Mouse (Mus musculus) neutrophil, adult 5-6 weeks (primary cell): ENCODE results near the gene Acp7. TPM values are rescaled to one million over a fixed set of nuclear protein-coding genes. Genes with fewer than 3 reads are reported as not detected.
A peak's percentile ranks its signal among the peaks of the same experiment; 100 is the strongest.
"Not testable (repeated sequence)": the region's sequence is repeated elsewhere in the genome, so short reads cannot be mapped to it uniquely, and the experiment has no call there.

Source experiments
- ATAC-seq: fragments of 151-379, 151-347 bp; 2 replicates; pipeline ENCODE4 v1.8.0; 2017; ENCODE audit warnings: mild to moderate bottlenecking, moderate TSS enrichment; ENCODE audit not compliant: insufficient number of reproducible peaks, poor library complexity, low FRiP score, severe bottlenecking; ENCODE audit errors: extremely low read depth
- total RNA-seq: library from RNA; stranded (forward); fragments of 200-1000 nt; gene quantifications from 2 replicates; pipeline ENCODE4 v1.2.3, GENCODE M21; 2017

The Acp7 gene
- total RNA-seq, 1 experiment from 2014 or later = not detected

DNA sequence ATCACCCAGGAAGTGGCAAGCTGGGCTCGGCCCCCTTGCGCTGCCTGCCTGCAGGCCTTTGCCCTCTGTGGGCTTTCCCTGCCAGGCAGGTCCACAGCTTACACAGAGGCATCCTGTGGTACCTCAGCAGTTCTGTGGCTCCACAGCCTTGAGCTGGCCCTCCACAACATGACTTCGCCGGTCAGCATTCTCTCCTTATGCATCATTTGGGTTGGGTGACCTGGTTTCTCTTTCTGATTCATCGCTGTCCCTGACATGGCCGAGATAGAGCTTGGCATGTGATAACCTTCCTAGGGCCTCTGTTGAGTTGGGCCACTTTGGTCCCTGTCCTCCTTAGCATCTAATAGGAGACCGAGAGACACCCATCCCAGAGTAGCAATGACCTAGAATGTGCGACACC is 25.2 kb downstream of the Acp7 start:
- no peak for ATAC-seq

DNA sequence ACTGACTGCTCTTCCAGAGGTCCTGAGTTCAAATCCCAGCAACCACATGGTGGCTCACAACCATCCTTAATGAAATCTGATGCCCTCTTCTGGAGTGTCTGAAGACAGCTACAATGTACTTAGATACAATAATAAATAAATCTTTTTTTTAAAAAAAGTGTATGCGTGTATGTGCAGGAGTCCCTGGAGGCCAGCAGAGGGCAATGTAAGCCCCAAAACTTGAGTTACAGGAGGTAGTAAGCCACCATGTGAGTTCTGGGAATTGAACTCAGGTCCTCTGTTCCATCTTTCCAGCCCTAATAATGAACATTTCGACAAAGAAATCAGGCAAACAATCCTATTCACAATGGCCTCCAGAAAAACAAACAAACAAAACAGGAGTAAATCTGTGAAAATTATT is 27.3 kb downstream of the Acp7 start:
- ATAC-seq = not testable (repeated sequence)

DNA sequence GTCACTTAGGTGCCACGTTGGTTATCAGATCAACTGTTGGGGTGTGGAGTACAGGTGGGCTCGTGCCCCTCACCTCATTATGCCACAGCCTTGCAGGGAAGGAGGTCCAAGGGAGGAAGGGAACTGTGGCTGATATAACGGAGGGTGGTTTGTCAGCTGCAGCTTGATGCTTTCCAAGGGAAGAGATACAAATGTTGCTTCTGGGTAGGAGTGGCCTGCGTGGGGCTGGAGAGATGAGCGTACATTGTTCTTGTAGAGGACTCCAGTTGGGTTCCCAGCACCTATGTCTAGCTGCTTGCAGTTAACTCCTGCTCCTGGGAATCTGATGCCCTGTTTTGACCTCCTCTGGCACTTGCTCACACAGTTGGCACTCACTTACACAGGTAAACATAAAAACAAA is 28.0 kb downstream of the Acp7 start:
- ATAC-seq = no peak

DNA sequence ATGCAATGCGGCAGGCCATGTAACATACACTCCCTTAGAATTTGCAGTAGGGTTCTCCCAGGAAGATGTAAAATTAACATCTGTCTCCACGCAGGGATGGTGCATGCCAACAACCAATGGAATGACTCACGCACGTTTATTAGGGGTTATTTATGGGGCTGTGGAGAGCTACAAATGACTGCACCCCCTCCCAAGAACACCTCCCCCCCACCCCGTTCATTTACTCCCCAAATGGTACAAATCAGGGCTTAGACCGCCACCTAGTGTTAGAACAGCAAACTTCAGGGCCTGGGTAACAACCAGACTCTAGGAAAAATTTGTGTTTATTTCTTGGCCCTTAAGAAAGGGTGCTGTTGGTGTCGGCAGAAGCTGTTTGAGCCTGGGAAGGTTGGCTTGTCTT is 29.5 kb downstream of the Acp7 start:
- no peak for ATAC-seq

DNA sequence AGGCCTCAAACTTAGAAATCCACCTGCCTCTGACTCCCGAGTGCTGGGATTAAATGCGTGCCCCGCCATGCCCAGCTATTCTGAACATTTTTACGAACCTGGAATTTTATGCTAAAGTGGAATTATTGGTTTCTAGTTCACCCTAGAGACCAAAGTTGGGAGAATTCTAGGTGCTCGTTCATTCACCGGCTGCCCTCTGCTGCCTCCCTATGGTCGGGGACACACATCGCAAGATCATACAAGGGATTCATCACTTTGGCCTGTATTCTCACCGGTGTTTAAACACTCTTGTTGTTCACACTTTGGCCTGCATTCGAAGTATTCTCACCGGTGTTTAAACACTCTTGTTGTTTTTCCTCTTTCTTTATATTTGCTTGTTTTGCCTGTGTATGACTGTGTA is 30.1 kb downstream of the Acp7 start:
- peak; percentile 55; the same call in 1 of the 2 replicates for ATAC-seq

GRCm38 (mm10) chr7:28598951-28599350 is 32.2 kb downstream of the Acp7 start:
- no peak for ATAC-seq

DNA sequence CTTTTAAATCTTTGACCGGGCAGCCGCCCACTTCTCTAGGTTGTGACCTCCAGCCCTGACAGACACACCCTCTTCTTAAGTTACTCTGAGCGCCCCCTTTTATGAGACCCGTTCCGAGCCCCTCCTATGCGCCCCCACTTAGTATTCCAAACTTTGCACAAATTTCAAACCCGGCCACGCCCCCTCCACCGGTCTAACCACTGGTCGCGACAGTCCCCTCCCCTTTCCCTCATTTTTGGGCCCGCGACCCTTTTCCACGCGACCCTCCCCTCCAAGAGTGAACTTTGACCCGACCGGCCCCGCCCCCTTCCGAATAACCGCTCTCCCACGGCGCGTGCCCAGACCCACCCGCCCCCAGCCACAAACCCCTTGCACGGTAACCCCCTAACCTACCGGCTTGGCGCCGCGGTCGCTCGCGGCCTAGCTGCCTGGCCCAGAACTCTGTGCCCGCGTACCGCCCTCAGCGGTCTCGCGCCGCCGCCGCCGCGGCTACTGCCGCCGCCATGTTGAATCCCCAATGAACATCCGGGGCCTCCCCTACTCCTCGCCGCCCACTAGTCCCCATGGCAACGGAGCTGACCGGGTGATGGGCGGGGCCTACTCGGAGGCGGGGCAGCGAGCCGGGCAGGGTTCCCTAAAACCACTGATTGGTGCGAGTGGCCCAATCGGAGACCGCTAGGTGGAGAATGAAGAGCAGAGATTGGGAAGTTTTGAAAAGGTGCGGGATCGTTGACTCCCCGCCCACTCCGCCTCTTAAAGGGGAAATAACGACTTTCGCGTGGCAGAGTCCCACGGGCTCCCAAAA is 33.3 kb downstream of the Acp7 start, which contains the start of the genes Samd4b and Pak4:
Gene Samd4b, minus strand, starts transcription at position 503 of the 805 bp plus-strand sequence.
Gene Pak4, minus strand, starts transcription at position 544 of the 805 bp plus-strand sequence.
- peak; percentile 94 for ATAC-seq

DNA sequence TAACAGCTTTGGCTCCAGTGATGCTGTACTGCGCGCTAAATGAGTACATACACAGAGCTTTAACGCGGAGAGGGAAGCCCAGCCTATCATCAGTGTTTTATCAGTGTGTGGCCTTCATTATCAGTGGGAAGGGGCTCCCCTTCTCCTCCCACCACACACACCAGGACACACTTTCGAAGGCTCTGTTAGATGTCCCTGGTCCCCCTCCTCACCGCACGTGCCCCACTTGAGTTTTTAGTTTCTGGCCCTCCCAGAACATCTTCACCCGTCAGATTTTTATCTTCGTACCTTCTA is 33.9 kb downstream of the Acp7 start:
- ATAC-seq = no peak

- no peak for ATAC-seq
Measured at GRCm38 (mm10) chr7:28596436-28597276, 34.5 kb downstream of the Acp7 start.

DNA sequence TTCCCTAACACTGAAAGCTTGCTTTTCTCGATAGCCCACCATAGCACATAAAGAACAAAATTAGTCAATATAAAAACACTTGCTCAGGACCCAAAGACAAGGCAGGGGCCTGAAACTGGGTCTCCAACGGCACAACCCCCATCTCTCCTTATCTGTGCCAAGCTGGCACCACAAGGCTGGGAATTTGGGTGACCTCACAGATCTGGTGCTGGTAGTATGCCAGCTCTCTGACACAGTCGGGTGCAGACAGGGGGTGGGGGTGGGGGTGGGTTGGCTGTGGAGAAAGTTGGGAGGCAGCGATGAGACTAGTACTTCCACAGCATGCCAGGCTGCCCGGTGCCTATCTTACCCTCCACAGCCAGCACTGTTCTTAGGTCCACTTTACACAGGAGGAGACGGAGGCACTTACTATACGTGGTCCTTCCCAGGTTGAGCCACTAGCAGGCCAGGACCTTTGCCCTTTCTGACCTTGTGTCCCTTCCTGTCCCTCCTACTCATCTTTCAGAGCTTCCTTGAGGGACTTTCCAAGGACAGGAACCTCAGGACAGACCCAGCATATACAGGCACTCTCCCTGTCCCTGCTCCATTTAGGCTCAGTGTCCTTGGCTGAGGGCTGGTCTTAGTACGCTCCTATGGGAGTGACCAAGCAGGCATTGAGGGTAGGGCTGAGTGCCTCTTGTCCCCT is 35.2 kb downstream of the Acp7 start:
- ATAC-seq = no peak

GRCm38 (mm10) chr7:28593206-28594111 is 37.7 kb downstream of the Acp7 start:
- ATAC-seq = no peak

- no peak for ATAC-seq
Measured at GRCm38 (mm10) chr7:28591862-28592261, 39.3 kb downstream of the Acp7 start.

GRCm38 (mm10) chr7:28587644-28588043 is 43.5 kb downstream of the Acp7 start:
- ATAC-seq = no peak

GRCm38 (mm10) chr7:28586663-28587411 is 44.3 kb downstream of the Acp7 start:
- ATAC-seq = no peak

DNA sequence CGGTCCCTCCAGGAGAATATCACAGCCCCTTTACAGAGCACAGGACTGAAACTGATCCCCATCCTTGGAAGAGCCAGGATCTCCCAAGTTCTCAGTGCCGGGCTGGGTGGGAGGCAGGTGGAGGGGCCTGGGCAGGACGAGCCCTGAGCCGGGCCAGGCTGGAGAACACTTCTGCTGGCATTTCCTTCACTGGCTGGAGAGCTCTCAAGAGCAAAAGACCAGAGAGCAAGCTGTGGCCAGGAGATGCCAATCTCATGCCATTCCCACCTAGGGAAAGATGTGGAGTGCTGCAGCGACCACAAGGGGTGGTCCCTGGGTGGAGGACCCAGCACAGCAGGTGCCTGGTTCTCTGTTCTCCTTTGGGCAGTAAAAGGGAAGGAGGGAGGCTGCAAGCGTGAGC is 46.1 kb downstream of the Acp7 start:
- ATAC-seq = no peak

- no peak for ATAC-seq
Measured at GRCm38 (mm10) chr7:28584468-28584867, 46.7 kb downstream of the Acp7 start.

DNA sequence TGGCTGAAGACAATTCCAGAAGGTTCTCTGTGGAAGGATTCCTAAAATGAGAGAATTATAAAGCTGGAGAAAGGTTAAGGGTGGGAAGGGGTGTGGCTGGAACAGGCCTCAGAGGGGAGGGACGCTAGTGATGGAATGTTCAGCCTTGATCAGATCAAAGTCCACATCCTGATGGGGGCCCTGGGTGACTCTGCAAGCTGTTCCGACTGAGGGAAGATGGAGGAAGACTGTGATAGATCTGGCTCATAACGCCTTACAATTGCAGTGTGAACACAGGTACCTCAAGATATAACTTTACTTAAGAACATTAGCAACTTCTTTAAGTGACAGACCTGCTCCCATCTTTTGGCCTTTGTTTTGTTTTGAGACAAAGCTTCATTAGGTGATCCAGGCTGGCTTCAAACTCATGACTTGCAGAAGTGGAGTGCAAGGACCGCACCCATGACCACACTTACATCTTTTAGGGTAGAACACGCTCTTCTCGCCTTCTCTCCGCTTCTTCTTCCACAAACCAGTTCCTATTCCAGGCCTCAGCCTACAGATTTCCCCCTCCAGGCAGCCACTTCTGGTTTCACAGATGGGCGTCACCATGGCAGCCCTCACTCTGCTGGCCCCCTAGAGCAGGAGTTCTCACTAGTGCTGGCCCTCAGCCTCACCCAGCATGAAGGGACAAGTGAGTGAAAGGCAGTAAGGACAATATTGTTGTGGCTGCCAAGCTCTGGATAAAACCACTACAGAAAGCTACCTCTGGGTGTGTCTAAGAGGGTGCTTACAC is 47.4 kb downstream of the Acp7 start:
- ATAC-seq = no peak
